Mouse (Mus musculus) liver, embryonic 14.5 days (tissue): Measurements from ENCODE around the gene Rpl29. TPM values are rescaled to one million over a fixed set of nuclear protein-coding genes. Genes with fewer than 3 reads are reported as not detected.

Experiments
- ATAC-seq: fragments of 200-750 bp; cut with Nextera tagmentation; 2 replicates; pipeline ENCODE4 v1.8.0; 2017; ENCODE audit warnings: moderate number of reproducible peaks, mild to moderate bottlenecking, moderate library complexity; ENCODE audit not compliant: insufficient read depth
- DNase-seq, 3 experiments: peaks; one replicate each; pipeline ENCODE4 v3.0.0-alpha.2; 2012 to 2013; ENCODE audit warnings: low read depth in 3 of 3, low spot score in 3 of 3
- H3K27ac ChIP-seq: fragments of 300-500 bp; sonication (generic); 2 replicates; pipeline ENCODE4 v1.5.1; 2014; ENCODE audit warnings: moderate library complexity, mild to moderate bottlenecking, control low read depth, inconsistent platforms
- H3K27me3 ChIP-seq: fragments of 300-500 bp; sonication (generic); 2 replicates; pipeline ENCODE4 v1.6.1; 2014; ENCODE audit warnings: mild to moderate bottlenecking, low read length, moderate library complexity; ENCODE audit not compliant: control insufficient read depth, insufficient read depth
- H3K36me3 ChIP-seq: fragments of 300-500 bp; sonication (generic); replicated peaks from 2 replicates; pipeline ENCODE4 v1.6.1; 2014; ENCODE audit warnings: low read depth; ENCODE audit not compliant: control insufficient read depth, insufficient read depth
- H3K4me1 ChIP-seq, 2 experiments: fragments of 200-500 bp in 1 of 2; fragments of 300-500 bp in 1 of 2; sonication (generic) in 1 of 2; replicated peaks; 2 replicates each; pipeline ENCODE4 v1.6.1; 2012 to 2014; ENCODE audit warnings: antibody characterized with exemption in 1 of 2, inconsistent platforms in 1 of 2, low read length in 1 of 2; ENCODE audit not compliant: control insufficient read depth in 2 of 2, insufficient read depth in 2 of 2
- H3K4me2 ChIP-seq: fragments of 300-500 bp; sonication (generic); 2 replicates; pipeline ENCODE4 v1.6.1; 2014; ENCODE audit warnings: low read depth, mild to moderate bottlenecking, control low read depth, moderate library complexity
- H3K4me3 ChIP-seq, 2 experiments: fragments of 200-500 bp in 1 of 2; fragments of 300-500 bp in 1 of 2; sonication (generic) in 1 of 2; 2 replicates each; pipeline ENCODE4 v1.5.1; 2012 to 2014; ENCODE audit warnings: low read depth in 2 of 2, low read length in 2 of 2, mild to moderate bottlenecking in 2 of 2, control low read depth in 1 of 2, inconsistent platforms in 1 of 2, moderate library complexity in 1 of 2; ENCODE audit not compliant: insufficient read depth in 1 of 2
- H3K9ac ChIP-seq: fragments of 300-500 bp; sonication (generic); replicated peaks from 2 replicates; pipeline ENCODE4 v1.6.1; 2014; ENCODE audit warnings: mild to moderate bottlenecking, control low read depth, moderate library complexity
- H3K9me3 ChIP-seq: fragments of 300-500 bp; sonication (generic); 2 replicates; pipeline ENCODE4 v1.6.1; 2016; ENCODE audit warnings: low read length, mixed read lengths; ENCODE audit not compliant: control insufficient read depth
- CTCF ChIP-seq: IDR thresholded peaks from 2 replicates; pipeline ENCODE4 v1.5.1; 2016; ENCODE audit warnings: antibody characterized with exemption, low read depth, control low read depth
- EP300 ChIP-seq: IDR thresholded peaks from 2 replicates; pipeline ENCODE4 v1.6.1; 2016; ENCODE audit warnings: antibody characterized with exemption, low read depth
- WGBS: fragments of 180-500 bp; shearing (Covaris S2); extraction: QIAGEN DNeasy Blood & Tissue Kit; methylation state at CpG from one replicate; pipeline ENCODE4 v1.1.7; 2014; ENCODE audit not compliant: insufficient replicate concordance; 5-methylcytosine and 5-hydroxymethylcytosine counted together
- polyA plus RNA-seq, 2 experiments: library from polyadenylated mRNA; depleted of rRNA in 1 of 2; stranded (reverse) in 1 of 2; unstranded in 1 of 2; fragments of >200 nt; fragmentation: Nextera tagmentation in 1 of 2; extraction: Ambion mirVana in 1 of 2; gene quantifications; 2 replicates each; pipeline versions ENCODE4 v1.2.1 to v1.2.3; 2012 to 2014

The Rpl29 gene
- polyA plus RNA-seq, 2 experiments, result 720 to 743 TPM

- Histone ChIP-seq H3K27me3 (peaks cover 13% of the 10 kb centered on the region), H3K4me1 (peaks cover 6% of the 10 kb centered on the region in 2 experiments), H3K4me3 (peak overlapping the region; percentile 57 to 58), H3K27ac (no peak overlapping the region), H3K9ac (peak overlapping the region; percentile 11; the same call in 1 of the 2 replicates), H3K9me3 (no peaks in the 10 kb centered on the region), H3K36me3 (no peaks in the 10 kb centered on the region), H3K4me2 (peak overlapping the region; percentile 67)
- 9% methylated on average over 20 of the region's 20 CpGs for WGBS
- 0 out of 2 replicates have a peak, but pooled peaks have one; percentile 9 for ATAC-seq
- TF ChIP-seq CTCF, result no peak
- DNase-seq, result no peak
Observed at GRCm38 (mm10) chr9:106454071-106454761, 25.0 kb downstream of the Rpl29 start.

GRCm38 (mm10) chr9:106454888-106455681 is 25.8 kb downstream of the Rpl29 start:
- WGBS, result 24% methylated on average over 17 of the region's 17 CpGs
- peaks cover 13% of the 10 kb centered on the region for H3K27me3 ChIP-seq
- ATAC-seq (no peak), DNase-seq (no peak)
- H3K4me1 ChIP-seq, result peaks cover 6% of the 10 kb centered on the region in 2 experiments
- H3K4me2 ChIP-seq, result peak overlapping the region; percentile 67
- TF ChIP-seq EP300 (no peak), CTCF (no peak)
- H3K9me3 ChIP-seq, result no peaks in the 10 kb centered on the region
- no peak overlapping the region for H3K9ac ChIP-seq
- H3K27ac ChIP-seq, result no peak overlapping the region
- H3K36me3 ChIP-seq, result no peaks in the 10 kb centered on the region
- H3K4me3 ChIP-seq, result peak overlapping the region; percentile 21 to 57; a peak in 3 of 4 replicates

GRCm38 (mm10) chr9:106456325-106457162 is 27.3 kb downstream of the Rpl29 start:
- Histone ChIP-seq H3K36me3 (no peaks in the 10 kb centered on the region), H3K9ac (no peak overlapping the region), H3K9me3 (no peaks in the 10 kb centered on the region), H3K4me1 (peaks cover 6% of the 10 kb centered on the region in 2 experiments), H3K27ac (no peak overlapping the region), H3K4me2 (no peak overlapping the region), H3K27me3 (peaks cover 13% of the 10 kb centered on the region), H3K4me3 (no peak overlapping the region)
- ATAC-seq, result no peak
- no peak for DNase-seq
- TF ChIP-seq CTCF, result no peak
- TF ChIP-seq EP300, result no peak
- WGBS, result 68% methylated on average over 15 of the region's 15 CpGs

- H3K9me3 ChIP-seq, result no peaks in the 10 kb centered on the region
- peaks cover 6% of the 10 kb centered on the region in 2 experiments for H3K4me1 ChIP-seq
- peaks cover 13% of the 10 kb centered on the region for H3K27me3 ChIP-seq
- H3K27ac ChIP-seq, result no peak overlapping the region
- TF ChIP-seq EP300 (no peak), CTCF (no peak)
- ATAC-seq (no peak), DNase-seq (no peak)
- no peak overlapping the region for H3K9ac ChIP-seq
- no peak overlapping the region for H3K4me3 ChIP-seq
- 71% methylated on average over 9 of the region's 9 CpGs for WGBS
- H3K4me2 ChIP-seq, result no peak overlapping the region
- H3K36me3 ChIP-seq, result no peaks in the 10 kb centered on the region
Observed at GRCm38 (mm10) chr9:106457163-106457559, 27.9 kb downstream of the Rpl29 start.
